Mouse (Mus musculus): ENCODE measurements around the gene Gpatch8. TPM values are rescaled to one million over a fixed set of nuclear protein-coding genes. Genes with fewer than 3 reads are reported as not detected.

Gene Gpatch8
- total RNA-seq, 2 experiments from 2014 or later, result 19.3 to 23.2 TPM

Other genes with a start within 250 kb of the Gpatch8 start
- 10 to 100 TPM; 56.7 to 57.3 TPM for gene Ubtf, start 236.7 kb downstream of the Gpatch8 start, total RNA-seq (2021)
- gene Slc4a1, start 190.2 kb downstream of the Gpatch8 start, total RNA-seq (2021), result 1 to 10 TPM; 5.3 to 9.5 TPM
- gene Rundc3a, start 163.0 kb downstream of the Gpatch8 start, total RNA-seq (2021), result not detected
- gene Slc25a39, start 148.4 kb downstream of the Gpatch8 start, total RNA-seq (2021), result 100 to 1,000 TPM; 163 to 175 TPM
- gene Grn, start 126.1 kb downstream of the Gpatch8 start, total RNA-seq (2021), result 100 to 1,000 TPM; 101 to 104 TPM
- gene Fam171a2, start 108.7 kb downstream of the Gpatch8 start, total RNA-seq (2021), result 1 to 10 TPM; 5.8 to 6.5 TPM
- gene Itga2b, start 86.3 kb downstream of the Gpatch8 start, total RNA-seq (2021), result 1 to 10 TPM; 3.5 to 4.5 TPM
- 1 to 10 TPM; 2.2 TPM for gene Gm11627, start 23.1 kb upstream of the Gpatch8 start, total RNA-seq (2021)
- gene Fzd2, start 48.0 kb upstream of the Gpatch8 start, total RNA-seq (2021), result 1 to 10 TPM; 4.7 to 5.0 TPM
- gene Meioc, start 107.3 kb upstream of the Gpatch8 start, total RNA-seq (2021), result not detected
- gene Ccdc43, start 141.4 kb upstream of the Gpatch8 start, total RNA-seq (2021), result 10 to 100 TPM; 21.2 to 22.8 TPM
- gene Adam11, start 205.0 kb upstream of the Gpatch8 start, total RNA-seq (2021), result 1 to 10 TPM; 3.8 to 4.1 TPM

All from heart, postnatal 25 days (tissue).